Mouse (Mus musculus) neural tube, embryonic 12.5 days (tissue): Measurements from ENCODE around the gene Hnrnph3. TPM values are rescaled to one million over a fixed set of nuclear protein-coding genes. Genes with fewer than 3 reads are reported as not detected.

ENCODE experiments used
- ATAC-seq: fragments of 200-750 bp; cut with Nextera tagmentation; 2 replicates; pipeline ENCODE4 v1.8.0; 2017; ENCODE audit warnings: low read depth, mild to moderate bottlenecking, moderate TSS enrichment, moderate library complexity; ENCODE audit not compliant: low FRiP score
- H3K27ac ChIP-seq: fragments of 300-500 bp; sonication (generic); 2 replicates; pipeline ENCODE4 v1.5.1; 2016
- H3K27me3 ChIP-seq: fragments of 300-500 bp; sonication (generic); replicated peaks from 2 replicates; pipeline ENCODE4 v1.6.1; 2016; ENCODE audit warnings: mild to moderate bottlenecking
- H3K36me3 ChIP-seq: fragments of 300-500 bp; sonication (generic); 2 replicates; pipeline ENCODE4 v1.6.1; 2016; ENCODE audit warnings: mild to moderate bottlenecking
- H3K4me1 ChIP-seq: fragments of 300-500 bp; sonication (generic); 2 replicates; pipeline ENCODE4 v1.6.1; 2016
- H3K4me2 ChIP-seq: fragments of 300-500 bp; sonication (generic); replicated peaks from 2 replicates; pipeline ENCODE4 v1.6.1; 2016; ENCODE audit warnings: mild to moderate bottlenecking
- H3K4me3 ChIP-seq: fragments of 300-500 bp; sonication (generic); 2 replicates; pipeline ENCODE4 v1.5.1; 2016
- H3K9ac ChIP-seq: fragments of 300-500 bp; sonication (generic); 2 replicates; pipeline ENCODE4 v1.6.1; 2016; ENCODE audit warnings: mild to moderate bottlenecking
- H3K9me3 ChIP-seq: fragments of 300-500 bp; sonication (generic); 2 replicates; pipeline ENCODE4 v1.6.1; 2016; ENCODE audit warnings: mild to moderate bottlenecking
- WGBS: fragments of 180-500 bp; shearing (Covaris S2); methylation state at CpG from one replicate; pipeline ENCODE4 v1.1.7; 2016; 5-methylcytosine and 5-hydroxymethylcytosine counted together
- polyA plus RNA-seq: library from polyadenylated mRNA; unstranded; fragments of >200 nt; fragmentation: Nextera tagmentation; extraction: Ambion mirVana; gene quantifications from 2 replicates; pipeline ENCODE4 v1.2.1, GENCODE M21; 2016

The Hnrnph3 gene
- polyA plus RNA-seq, 1 experiment from 2014 or later, result 247 TPM

DNA sequence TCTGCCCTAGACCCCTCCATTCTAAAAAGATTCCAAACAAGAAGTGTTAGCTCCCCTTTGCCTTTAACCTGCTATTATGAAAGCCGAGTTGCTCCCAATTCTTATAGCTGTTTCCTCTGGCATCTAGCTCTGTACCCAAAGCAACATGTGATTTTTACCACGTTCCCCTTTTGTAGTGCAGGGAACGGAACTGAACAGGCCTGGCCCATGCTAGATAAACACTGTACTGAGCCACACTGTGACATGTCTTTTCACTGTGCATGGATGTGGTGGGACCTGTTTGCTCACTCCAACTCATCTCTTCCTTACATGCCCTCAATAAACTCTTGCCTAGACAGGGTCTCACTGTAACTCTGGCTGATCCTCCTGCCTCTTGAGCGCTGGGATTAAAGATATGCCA, 13.7 kb downstream of the Hnrnph3 start:
- peaks cover 85% of the 10 kb centered on the region for H3K36me3 ChIP-seq
- no peak overlapping the region for H3K4me2 ChIP-seq
- WGBS, result 89% methylated on average over 4 of the region's 4 CpGs
- no peak overlapping the region for H3K9ac ChIP-seq
- no peaks in the 10 kb centered on the region for H3K27me3 ChIP-seq
- no peak overlapping the region for H3K4me3 ChIP-seq
- no peaks in the 10 kb centered on the region for H3K4me1 ChIP-seq
- H3K27ac ChIP-seq, result no peak overlapping the region
- no peaks in the 10 kb centered on the region for H3K9me3 ChIP-seq
- no peak for ATAC-seq

DNA sequence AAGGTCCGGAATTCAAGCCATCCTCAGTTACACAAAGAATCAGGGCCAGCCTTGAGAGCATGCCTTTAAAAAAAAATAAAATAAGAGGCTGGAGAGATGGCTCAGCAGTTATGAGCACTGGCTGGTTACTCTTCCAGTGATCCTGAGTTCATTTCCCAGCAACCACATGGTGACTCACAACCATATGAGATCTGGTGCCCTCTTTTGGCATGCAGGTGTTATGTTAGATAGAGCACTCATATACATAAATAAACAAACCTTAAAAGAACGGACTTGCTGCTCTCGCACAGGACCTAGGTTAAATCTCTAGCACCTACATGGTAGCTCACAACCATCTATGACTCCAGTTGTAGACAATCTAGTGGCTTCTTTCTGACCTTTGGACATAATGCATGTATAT, 15.8 kb downstream of the Hnrnph3 start:
- WGBS, result 82% methylated on average over 3 of the region's 3 CpGs
- H3K27ac ChIP-seq, result no peak overlapping the region
- H3K4me2 ChIP-seq, result no peak overlapping the region
- ATAC-seq, result no peak
- H3K4me1 ChIP-seq, result no peaks in the 10 kb centered on the region
- H3K4me3 ChIP-seq, result no peak overlapping the region
- no peaks in the 10 kb centered on the region for H3K9me3 ChIP-seq
- peaks cover 81% of the 10 kb centered on the region for H3K36me3 ChIP-seq
- no peak overlapping the region for H3K9ac ChIP-seq
- no peaks in the 10 kb centered on the region for H3K27me3 ChIP-seq

DNA sequence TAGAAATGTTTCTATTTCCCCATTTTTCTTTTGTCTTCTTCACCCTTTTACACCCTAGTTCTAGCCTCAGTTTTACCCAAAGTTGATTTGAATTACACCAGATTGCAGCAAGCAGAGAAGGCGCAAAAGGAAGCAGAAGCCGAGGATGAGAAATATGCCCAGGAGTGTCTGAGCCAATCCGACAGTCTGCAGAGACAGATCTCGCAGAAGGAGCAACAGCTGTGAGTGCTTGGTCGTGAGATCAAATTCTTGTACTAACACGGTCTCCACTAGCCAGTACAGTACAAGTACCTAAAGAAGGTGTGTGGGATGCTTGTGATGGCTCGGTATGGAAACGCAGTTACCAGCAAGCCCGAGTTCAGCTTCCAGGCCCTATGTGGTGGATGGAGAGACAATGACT, 19.5 kb downstream of the Hnrnph3 start:
- H3K4me2 ChIP-seq, result no peak overlapping the region
- no peaks in the 10 kb centered on the region for H3K9me3 ChIP-seq
- peaks cover 85% of the 10 kb centered on the region for H3K36me3 ChIP-seq
- 92% methylated on average over 9 of the region's 9 CpGs for WGBS
- H3K4me3 ChIP-seq, result no peak overlapping the region
- no peak for ATAC-seq
- H3K27ac ChIP-seq, result no peak overlapping the region
- H3K4me1 ChIP-seq, result no peaks in the 10 kb centered on the region
- H3K9ac ChIP-seq, result no peak overlapping the region
- H3K27me3 ChIP-seq, result no peaks in the 10 kb centered on the region

DNA sequence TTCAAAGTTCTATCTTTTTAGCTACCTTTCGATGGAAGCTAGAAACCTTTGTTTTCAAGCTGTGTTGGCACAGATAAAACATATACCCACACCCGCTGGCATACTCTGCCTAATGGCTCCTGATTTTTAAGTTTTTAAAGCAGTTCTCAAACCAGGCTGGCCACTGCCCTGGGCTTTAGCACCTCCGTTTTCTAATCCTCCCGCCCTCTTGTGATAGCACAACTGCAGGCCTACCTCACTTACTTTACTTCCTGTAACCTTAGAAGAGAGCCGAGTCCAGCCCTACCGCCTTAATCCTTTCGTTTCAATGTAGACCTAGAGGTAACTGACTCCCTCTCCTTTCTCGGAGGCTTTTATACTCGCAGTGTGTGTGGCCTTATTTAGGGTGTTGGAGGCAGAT, 20.8 kb downstream of the Hnrnph3 start:
- H3K4me1 ChIP-seq, result no peaks in the 10 kb centered on the region
- H3K27ac ChIP-seq, result no peak overlapping the region
- ATAC-seq, result no peak
- no peaks in the 10 kb centered on the region for H3K9me3 ChIP-seq
- no peak overlapping the region for H3K9ac ChIP-seq
- H3K4me3 ChIP-seq, result no peak overlapping the region
- H3K36me3 ChIP-seq, result peaks cover 89% of the 10 kb centered on the region
- no peaks in the 10 kb centered on the region for H3K27me3 ChIP-seq
- 87% methylated on average over 9 of the region's 9 CpGs for WGBS
- no peak overlapping the region for H3K4me2 ChIP-seq

DNA sequence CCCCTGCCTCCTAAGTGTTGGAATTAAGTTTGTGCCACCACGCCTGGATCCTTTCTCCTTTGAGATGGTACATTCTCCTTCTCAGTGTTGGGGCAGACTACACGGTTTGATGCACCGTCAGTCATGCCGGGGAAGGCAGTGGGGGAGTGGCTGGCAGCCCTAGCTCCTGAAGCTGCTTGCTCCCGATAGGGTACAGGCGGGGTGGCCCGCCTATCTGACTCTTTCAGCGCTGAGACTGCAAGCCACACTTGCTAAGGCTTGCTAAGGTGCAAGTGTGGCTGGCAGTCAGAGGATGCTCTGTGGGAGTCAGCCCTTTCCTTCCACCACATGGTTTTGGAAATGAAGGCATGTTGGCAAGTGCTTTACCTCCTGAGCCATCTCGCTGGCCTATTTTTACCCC, 23.4 kb downstream of the Hnrnph3 start:
- H3K4me1 ChIP-seq, result no peaks in the 10 kb centered on the region
- H3K4me2 ChIP-seq, result no peak overlapping the region
- H3K36me3 ChIP-seq, result peaks cover 87% of the 10 kb centered on the region
- H3K9ac ChIP-seq, result no peak overlapping the region
- no peaks in the 10 kb centered on the region for H3K27me3 ChIP-seq
- 77% methylated on average over 9 of the region's 9 CpGs for WGBS
- H3K9me3 ChIP-seq, result no peaks in the 10 kb centered on the region
- no peak overlapping the region for H3K27ac ChIP-seq
- ATAC-seq, result no peak
- no peak overlapping the region for H3K4me3 ChIP-seq

DNA sequence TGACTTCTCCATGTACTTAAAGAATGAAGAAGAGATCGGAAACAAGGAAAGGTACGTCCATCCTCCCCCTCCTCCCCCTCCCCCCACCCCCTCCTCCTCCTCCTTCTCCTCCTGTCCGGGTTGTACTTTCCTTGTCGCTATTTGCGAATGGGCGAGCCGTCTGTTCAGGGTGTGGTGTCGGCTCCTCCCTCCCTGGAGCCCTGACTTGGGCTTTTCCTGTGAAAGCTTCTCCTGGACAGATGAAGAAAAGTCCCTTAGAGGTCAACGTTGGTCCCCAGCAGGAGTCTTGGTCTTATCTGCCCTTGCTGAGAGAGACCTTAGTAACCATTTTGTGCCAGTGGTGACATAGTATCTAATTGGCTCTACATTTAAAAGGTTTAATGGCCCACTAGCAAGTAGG, 30.0 kb downstream of the Hnrnph3 start:
- no peak for ATAC-seq
- Histone ChIP-seq H3K27me3 (no peaks in the 10 kb centered on the region), H3K36me3 (peaks cover 90% of the 10 kb centered on the region), H3K4me1 (no peaks in the 10 kb centered on the region), H3K9me3 (no peaks in the 10 kb centered on the region), H3K4me2 (no peak overlapping the region), H3K4me3 (no peak overlapping the region), H3K27ac (no peak overlapping the region), H3K9ac (no peak overlapping the region)
- 75% methylated on average over 7 of the region's 9 CpGs for WGBS

DNA sequence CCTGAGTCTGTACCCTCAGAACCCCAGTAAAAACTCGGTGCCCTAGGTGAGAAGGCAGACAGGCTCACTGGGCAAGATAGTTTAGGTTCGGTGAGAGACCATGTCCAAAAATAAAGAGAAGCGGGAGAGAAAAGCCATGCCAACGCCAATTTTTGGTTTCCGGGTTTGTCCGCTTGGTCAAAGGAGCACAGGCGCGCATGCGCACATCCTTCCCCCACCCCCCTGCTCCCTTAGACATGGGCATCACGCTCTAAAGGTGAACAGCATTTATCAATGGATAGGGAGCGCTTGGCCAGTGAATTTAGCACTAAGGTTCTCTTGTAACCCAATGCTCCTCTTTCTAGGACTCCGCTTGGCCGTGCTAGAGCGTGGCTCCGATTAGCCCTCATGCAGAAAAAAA, 33.4 kb downstream of the Hnrnph3 start:
- H3K9ac ChIP-seq, result no peak overlapping the region
- no peak overlapping the region for H3K4me3 ChIP-seq
- H3K4me2 ChIP-seq, result no peak overlapping the region
- H3K9me3 ChIP-seq, result no peaks in the 10 kb centered on the region
- no peaks in the 10 kb centered on the region for H3K4me1 ChIP-seq
- no peaks in the 10 kb centered on the region for H3K27me3 ChIP-seq
- 94% methylated on average over 15 of the region's 15 CpGs for WGBS
- H3K27ac ChIP-seq, result no peak overlapping the region
- ATAC-seq, result no peak
- peaks cover 92% of the 10 kb centered on the region for H3K36me3 ChIP-seq

DNA sequence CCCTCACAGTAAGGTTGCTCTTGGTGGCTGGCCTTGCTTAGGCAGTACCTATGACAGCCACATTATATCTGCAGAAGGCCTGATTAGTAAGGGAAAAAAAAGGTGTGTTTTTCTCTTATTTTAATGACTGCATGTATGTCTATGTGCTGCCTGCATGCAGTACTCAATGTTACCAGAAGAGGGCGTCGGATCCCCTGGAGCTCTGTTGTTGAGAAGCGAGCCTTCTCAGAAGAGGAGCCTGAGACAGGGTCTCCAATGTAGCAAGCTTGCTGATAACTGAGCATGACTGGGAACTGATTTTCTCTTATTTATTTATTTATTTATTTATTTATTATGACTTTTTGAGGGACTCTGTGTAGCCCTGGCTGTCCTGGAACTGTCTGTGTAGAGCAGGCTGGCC, 36.7 kb downstream of the Hnrnph3 start:
- Histone ChIP-seq H3K27me3 (no peaks in the 10 kb centered on the region), H3K4me3 (no peak overlapping the region), H3K9me3 (no peaks in the 10 kb centered on the region), H3K4me1 (no peaks in the 10 kb centered on the region), H3K27ac (no peak overlapping the region), H3K9ac (no peak overlapping the region), H3K36me3 (peaks cover 92% of the 10 kb centered on the region), H3K4me2 (no peak overlapping the region)
- ATAC-seq, result no peak
- 30% methylated on average over 3 of the region's 3 CpGs for WGBS

DNA sequence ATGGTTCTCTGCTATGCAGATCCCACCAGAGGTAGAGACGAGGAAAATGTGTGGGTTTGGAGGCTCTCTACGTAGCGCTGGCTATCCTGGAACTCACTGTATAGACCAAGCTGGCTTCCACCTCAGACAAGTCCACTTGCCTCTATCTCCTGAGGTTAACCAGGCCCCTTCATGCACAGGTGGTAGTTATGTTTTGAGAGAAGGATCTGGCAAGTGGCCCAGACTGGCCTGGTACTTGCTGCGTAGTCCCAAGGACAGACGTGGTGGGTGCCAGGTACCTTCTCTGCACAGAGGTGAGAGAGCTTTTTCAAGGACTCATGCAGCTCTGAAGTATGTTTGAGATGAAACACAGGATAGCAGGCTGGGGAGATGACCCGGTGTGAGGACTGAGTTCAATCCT, 39.5 kb downstream of the Hnrnph3 start:
- Histone ChIP-seq H3K4me1 (peaks cover 9% of the 10 kb centered on the region), H3K27me3 (no peaks in the 10 kb centered on the region), H3K4me2 (no peak overlapping the region), H3K27ac (no peak overlapping the region), H3K36me3 (peaks cover 68% of the 10 kb centered on the region), H3K4me3 (no peak overlapping the region), H3K9ac (no peak overlapping the region), H3K9me3 (no peaks in the 10 kb centered on the region)
- 93% methylated on average over 6 of the region's 6 CpGs for WGBS
- ATAC-seq, result no peak

DNA sequence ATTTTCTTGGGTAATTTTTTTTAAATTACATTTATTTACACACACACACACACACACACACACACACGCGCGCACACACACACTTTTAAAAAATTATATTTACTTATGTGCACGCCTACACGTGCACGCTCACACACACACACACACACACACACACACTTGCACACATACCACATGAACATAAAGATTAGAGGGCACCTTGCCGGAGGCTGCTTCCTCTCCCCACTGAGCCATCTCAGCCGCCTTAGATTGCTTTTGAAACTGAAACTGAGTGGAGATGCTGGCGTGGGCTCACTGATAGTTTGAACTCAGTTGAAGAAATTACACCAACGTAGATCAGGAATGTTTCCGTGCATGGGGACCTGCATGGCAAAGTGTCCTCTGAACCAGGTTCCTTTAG, 39.9 kb downstream of the Hnrnph3 start:
- Histone ChIP-seq H3K4me1 (peaks cover 10% of the 10 kb centered on the region), H3K4me2 (no peak overlapping the region), H3K27ac (no peak overlapping the region), H3K9ac (no peak overlapping the region), H3K9me3 (no peaks in the 10 kb centered on the region), H3K4me3 (no peak overlapping the region), H3K27me3 (no peaks in the 10 kb centered on the region), H3K36me3 (peaks cover 63% of the 10 kb centered on the region)
- WGBS, result 95% methylated on average over 11 of the region's 11 CpGs
- no peak for ATAC-seq

DNA sequence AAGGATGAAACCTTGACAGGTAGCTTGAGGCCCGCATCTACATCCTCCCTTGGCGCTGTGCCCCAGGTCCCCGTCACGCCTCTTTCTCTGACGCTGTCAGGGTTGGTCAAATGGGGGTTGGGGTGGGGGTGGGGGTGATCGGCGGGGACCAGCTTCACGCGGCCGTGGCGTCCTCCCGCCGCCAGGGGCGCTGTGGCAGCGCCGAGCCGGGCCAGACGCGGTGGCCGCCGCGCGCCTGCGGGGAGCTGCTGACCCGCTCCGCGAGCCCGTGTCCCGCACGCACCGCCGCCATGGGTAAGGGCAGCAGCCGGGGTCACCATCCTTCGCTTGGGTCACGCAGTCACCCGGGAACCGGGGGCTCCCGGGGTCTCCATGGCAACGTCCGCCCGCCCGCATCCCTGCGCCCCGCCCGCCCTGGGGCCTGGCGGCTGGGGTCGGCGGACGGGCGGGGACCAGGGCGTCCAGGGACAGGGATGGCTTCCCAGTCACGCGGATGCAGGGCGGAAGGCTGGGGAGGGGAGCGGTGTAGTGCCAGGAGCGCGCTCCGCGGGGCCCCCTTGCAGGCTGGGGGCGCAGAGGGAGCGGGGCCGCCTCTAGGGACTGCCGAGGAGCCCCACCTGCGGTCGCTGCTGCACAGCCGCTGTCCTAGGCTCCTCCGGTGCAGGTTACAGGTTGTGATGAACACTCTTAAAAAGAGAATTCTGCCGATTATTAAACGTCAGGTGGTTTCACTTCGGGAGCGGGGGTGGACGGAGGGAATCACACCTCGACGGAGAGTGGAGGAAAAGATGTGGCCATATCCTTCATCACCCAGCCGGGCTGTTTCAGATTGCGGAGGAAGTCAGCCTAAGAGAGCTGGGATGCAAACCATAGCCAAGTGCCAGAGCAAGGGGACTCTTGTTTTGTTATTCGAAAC, 43.7 kb downstream of the Hnrnph3 start, which contains the start of gene Rufy2:
Rufy2 (plus strand) TSS at position 185 of the 916 bp plus-strand sequence.
- Histone ChIP-seq H3K4me2 (peak within 1 kb of the TSS; percentile 66), H3K27me3 (no peaks in the 10 kb centered on the region), H3K9me3 (no peaks in the 10 kb centered on the region), H3K4me1 (peaks cover 10% of the 10 kb centered on the region), H3K27ac (peak within 1 kb of the TSS; percentile 64; the same call in 1 of the 2 replicates), H3K9ac (peak within 1 kb of the TSS; percentile 84), H3K36me3 (peaks cover 36% of the 10 kb centered on the region), H3K4me3 (peak within 1 kb of the TSS; percentile 92)
- peak; percentile 93 for ATAC-seq
- under 1% methylated on average over 77 of the region's 77 CpGs for WGBS

DNA sequence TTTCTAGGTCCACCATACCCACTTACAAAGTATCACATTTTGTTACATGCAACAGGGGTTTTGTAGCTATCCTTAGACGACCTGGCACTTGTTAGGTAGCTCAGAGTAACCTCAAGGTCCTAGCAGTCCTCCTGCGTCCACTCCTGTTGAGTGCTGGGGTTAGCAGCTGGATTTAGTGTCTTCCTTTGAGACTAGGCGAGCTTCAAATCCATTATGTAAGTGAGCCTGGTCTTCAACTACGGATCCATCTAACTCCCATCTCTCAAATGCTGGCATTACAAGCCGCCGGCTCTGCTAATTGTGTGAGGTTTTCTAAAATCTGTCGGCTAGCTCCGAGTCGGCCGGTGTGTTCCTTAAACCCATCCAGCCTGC, 44.4 kb downstream of the Hnrnph3 start:
- peaks cover 10% of the 10 kb centered on the region for H3K4me1 ChIP-seq
- peak; percentile 13; the same call in 1 of the 2 replicates for ATAC-seq

DNA sequence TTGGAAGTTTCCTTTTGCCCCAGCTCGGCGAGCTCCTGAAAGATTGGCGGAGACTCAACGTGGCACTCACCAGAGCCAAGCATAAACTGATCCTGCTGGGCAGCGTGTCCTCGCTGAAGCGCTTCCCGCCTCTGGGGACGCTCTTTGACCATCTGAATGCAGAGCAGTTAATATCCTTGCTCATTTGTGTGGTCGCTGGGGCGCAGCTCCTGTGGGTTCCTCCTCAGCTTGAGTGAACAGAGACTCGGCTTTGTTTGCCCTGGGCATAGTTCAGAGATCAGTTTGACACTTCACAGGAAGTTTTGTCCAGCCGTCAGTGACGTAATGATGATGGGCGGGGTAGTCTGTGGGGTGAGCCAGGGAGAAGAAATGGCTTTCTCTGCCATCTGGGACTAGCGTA, 52.2 kb downstream of the Hnrnph3 start:
- Histone ChIP-seq H3K4me2 (no peak overlapping the region), H3K27ac (no peak overlapping the region), H3K4me1 (no peaks in the 10 kb centered on the region), H3K4me3 (no peak overlapping the region), H3K36me3 (peaks cover 47% of the 10 kb centered on the region), H3K27me3 (no peaks in the 10 kb centered on the region), H3K9ac (no peak overlapping the region), H3K9me3 (no peaks in the 10 kb centered on the region)
- ATAC-seq, result no peak
- 73% methylated on average over 16 of the region's 16 CpGs for WGBS

More for the DNA sequence above, 44.4 kb downstream of the Hnrnph3 start:
- Histone ChIP-seq H3K4me2 (peak overlapping the region; percentile 66), H3K27ac (no peak overlapping the region), H3K36me3 (peaks cover 29% of the 10 kb centered on the region), H3K4me3 (peak overlapping the region; percentile 92), H3K9ac (peak overlapping the region; percentile 84; the same call in 1 of the 2 replicates), H3K9me3 (no peaks in the 10 kb centered on the region), H3K27me3 (no peaks in the 10 kb centered on the region)
- WGBS, result 10% methylated on average over 10 of the region's 10 CpGs
